Mouse (Mus musculus): ENCODE measurements at regions not wholly inside any gene's neighbourhood (a gene's known extent, or its start where the extent isn't known, plus 50 kb on each side); places are given as distances from the start of the nearest gene placed in this dataset.

DNA sequence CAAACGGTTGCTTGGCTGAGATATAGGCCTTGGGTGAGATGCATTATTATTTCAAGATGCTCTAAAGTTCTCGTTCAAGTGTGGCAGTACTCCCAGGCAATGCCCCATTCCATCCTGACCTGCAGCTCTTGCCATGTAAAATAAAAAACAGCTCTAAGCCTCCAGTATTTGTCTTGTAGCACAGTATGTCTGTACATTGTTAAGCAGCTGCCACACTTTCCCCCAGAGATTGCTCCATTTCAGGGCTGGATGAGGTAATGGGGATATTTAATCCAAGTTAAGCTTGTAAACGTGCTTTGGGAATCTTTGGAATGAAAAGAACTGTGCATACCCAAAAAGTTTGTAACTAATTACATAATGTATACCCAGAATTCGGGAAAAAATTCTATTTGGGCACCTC, 137.6 kb upstream of the Gli3 start:
- TF ChIP-seq POLR2AphosphoS2 (IDR thresholded peaks at IDR 0.05; ENCODE audit: insufficient read length, low read depth): no peak
- no peak for TF ChIP-seq TCF12 (IDR thresholded peaks at IDR 0.05; ENCODE audit: insufficient read depth, poor library complexity, severe bottlenecking)
- no peak for TF ChIP-seq POLR2A (IDR thresholded peaks at IDR 0.05; ENCODE audit: insufficient read length, low read depth)
- TF ChIP-seq MAX (IDR thresholded peaks at IDR 0.05; ENCODE audit: low read depth): no peak
- TF ChIP-seq CEBPB (IDR thresholded peaks at IDR 0.05; ENCODE audit: insufficient read depth, poor library complexity, severe bottlenecking): peak; percentile 57; the same call in 1 of the 2 replicates

All from myocyte (in vitro differentiated cells).